Mouse (Mus musculus): ENCODE data around the gene Actl6a. TPM values are rescaled to one million over a fixed set of nuclear protein-coding genes. Genes with fewer than 3 reads are reported as not detected.
"Not testable (repeated sequence)": the region's sequence is repeated elsewhere in the genome, so short reads cannot be mapped to it uniquely, and the experiment has no call there.

Gene Actl6a
- total RNA-seq (2021) = 10 to 100 TPM; 42.9 to 47.1 TPM
- long read RNA-seq, experiment 1, transcript Actl6a-201 (14 exons, 2,010 nt) = major isoform, 31 of 35 reads
- long read RNA-seq, experiment 1, partial matches to known transcripts = 0 of 35 reads
- long read RNA-seq, experiment 1, other reads (novel, unspliced or antisense) = 4 of 35 reads
- long read RNA-seq, experiment 2, transcript Actl6a-201 (14 exons, 2,010 nt) = major isoform, 98 of 120 reads
- long read RNA-seq, experiment 2, partial matches to known transcripts = 7 of 120 reads
- long read RNA-seq, experiment 2, other reads (novel, unspliced or antisense) = 13 of 120 reads

DNA sequence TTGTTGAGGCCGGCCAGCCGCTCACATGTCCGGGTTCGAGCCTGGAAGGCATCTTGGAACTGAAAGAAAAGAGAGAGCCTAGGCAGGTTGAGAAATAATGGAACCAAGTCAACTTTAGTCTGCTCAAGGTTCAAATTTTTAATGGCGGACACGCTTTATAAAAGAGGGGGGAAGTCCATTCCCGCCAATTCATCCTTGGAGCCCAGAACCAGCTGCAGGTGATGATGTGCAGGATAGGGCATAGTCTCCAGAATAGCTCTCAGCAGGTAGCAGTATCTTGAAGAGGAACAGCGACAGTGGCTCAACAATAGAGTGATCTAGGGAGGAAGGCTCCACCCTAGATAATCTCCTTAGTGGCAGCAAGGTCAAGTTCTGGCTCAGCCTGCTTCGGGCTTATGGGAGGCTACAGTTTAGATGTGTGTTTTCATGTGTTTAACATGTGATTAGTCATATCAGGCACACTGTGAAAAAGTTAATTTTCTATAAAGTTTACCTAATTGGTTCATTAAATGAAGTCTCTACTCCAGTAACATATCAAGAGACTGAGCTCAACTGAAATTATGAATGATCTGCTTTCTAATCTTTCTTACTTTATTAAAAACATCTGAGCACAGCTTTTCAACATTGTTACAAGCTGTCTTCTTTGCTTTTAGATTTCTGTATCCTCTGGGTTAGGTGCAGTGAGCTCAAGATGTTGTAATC is at the start of gene Actl6a:
Gene Actl6a, plus strand, starts transcription at position 652 of the 702 bp plus-strand sequence.
- not testable (repeated sequence) for DNase-seq (ENCODE audit: low spot score in 2 of 2)

DNA sequence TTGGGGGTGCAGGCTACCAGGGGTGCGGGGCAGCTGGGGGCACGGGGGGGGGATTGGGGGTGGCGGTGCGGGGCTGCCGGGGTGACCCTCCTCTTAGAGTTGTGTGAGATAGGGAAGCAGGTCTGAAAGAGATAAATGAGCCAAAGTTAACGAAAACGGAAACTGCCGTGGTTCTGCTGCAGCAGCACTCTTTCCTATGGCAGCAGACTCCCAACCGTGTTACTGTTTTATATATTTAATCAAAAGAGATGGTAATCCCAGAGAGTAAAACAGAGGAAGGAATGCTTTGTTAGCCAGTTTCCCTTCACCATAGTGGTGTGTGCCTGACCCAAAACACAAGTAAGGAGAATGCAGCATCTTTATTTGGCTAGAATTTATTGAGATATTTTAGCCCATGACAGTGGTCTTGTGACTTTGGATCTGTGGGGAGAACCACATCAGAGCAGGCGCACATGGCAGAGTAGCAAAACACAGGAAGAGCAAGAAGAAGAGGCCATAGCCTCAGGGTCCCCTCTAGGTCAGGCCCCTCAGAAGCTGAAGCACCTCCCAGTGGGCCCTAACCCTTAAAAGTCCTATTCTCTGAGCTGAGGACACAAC is 49.6 kb upstream of the Actl6a start:
- DNase-seq (ENCODE audit: low spot score in 2 of 2) = no peak

DNA sequence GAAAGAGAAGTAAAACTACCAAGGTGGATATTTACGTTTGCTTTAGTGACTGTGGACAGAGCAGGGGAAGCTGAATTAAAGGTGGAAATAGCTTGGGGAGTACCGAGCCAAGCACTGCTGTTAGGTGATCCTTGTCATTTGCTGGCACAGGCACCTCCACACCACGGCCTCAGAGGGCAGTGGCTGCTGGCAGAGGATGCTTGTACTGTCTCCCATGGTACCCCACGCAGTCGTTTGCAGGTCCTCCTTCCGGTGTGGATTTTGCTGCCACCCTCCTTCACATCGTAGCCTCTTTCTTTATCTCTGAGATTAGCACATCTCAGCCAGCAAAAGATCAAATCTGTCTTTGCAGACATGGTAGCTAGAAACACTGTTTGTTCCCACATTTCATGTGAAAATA is 47.7 kb upstream of the Actl6a start:
- DNase-seq (ENCODE audit: low spot score in 2 of 2) = no peak

DNA sequence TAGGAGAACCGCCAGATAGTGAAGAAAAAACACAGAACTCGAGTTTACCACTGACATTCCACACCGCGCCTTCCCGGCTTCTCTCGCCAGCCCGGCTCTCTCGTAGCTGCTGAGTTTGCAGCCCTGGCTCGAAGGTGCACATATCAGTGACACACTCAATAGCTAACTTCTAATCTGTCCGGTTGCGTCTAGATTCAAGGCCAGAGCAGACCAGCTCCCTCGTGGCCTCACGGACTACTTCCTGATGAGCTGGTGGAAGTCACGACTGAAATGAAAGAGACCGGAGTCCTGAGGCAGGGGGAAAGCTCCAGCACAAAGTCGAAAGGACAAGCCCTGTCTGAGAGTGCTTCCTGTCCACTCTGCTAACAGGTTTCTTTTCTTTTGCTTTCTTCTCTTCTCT is 47.3 kb upstream of the Actl6a start:
- peak in 1 of 2 experiments; percentile 31 for DNase-seq (ENCODE audit: low spot score in 2 of 2)

DNA sequence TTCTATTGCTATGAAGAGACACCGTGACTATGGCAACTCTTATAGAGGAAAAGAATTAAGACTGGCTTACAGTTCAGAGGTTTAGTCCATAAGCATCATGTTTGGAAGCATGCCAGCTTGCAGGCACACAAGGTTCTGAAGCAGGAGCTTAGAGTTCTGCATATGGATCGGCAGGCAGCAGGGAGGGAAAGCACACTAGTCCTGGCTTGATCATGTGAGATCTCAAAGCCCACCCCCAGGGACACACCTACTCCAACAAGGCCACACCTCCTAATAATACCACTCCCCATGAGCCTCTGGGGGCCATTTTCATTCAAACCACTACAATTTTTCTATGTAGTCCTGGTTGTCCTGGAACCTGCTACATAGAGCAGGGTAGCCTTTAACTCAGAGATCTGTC is 46.6 kb upstream of the Actl6a start:
- DNase-seq (ENCODE audit: low spot score in 2 of 2) = no peak

DNA sequence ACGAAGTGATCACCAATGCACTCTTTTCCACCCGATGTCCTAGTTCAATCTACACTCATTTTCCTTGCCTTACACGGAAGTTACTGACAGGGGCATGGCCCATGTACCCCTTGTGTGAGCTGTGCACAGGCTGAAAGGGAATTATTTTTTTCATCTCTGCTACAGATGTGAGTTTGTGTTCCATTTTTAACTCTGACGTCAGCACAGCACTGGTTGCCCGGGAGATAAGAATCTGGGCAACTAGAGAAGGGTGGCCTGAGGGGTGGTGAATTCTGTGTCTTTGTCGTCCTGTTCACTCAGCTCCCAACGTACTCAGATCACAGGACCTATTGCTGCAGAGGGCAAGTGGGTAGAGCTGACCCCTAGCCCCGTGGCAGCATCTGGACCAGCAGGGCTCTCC is 45.8 kb upstream of the Actl6a start:
- DNase-seq (ENCODE audit: low spot score in 2 of 2) = peak in 1 of 2 experiments; percentile 15

DNA sequence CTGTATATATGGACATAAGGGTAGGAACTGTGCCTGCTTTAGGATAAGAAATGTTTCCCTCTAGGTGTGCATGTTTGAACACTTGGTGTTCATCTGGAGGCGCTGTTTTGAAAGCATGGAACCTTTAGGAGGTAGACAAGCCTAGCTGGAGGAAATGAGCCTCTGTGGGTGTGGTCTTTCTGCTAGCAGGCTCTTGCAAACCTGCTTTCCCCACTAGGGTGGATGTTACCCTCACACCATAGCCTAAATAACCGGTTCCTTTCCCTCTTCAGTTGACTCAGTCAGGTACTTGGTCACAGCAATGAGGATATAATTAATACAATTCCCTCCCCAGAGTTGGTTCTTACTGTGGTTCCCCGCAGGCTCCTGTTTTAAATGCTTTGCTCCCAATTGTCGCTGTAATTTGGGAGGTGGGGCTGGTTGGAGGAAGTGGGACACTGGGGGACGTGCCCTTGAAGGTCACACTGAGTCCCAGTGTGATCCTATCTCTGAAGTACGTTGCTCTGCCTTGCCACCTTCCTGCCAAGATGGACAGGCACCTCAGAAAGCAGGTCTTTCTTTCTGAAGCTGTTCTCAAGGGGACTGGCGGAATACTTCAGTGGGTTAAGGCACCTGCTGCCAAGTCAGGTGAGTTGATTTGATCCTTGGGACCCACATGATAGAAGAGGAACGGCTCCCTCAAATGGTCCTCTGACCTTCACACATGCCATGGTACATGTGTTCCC is 45.1 kb upstream of the Actl6a start:
- no peak for DNase-seq (ENCODE audit: low spot score in 2 of 2)

DNA sequence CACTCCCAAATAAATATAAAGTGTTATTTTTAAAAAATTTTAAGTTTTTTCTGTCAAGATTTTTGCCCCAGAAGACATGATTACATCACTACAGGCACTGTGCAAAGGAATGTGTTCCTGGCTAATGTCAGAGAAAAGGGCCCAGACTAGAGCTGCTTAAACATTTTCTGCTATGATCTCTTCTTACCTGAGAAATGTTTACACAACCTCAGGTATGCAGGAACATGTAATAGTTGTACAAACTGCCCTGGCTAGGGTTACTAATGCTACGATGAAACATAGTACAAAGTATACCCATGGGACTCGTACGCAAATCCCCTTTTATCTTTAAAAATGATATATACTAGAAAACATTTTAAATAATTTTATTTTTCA is 44.6 kb upstream of the Actl6a start:
- no peak for DNase-seq (ENCODE audit: low spot score in 2 of 2)

DNA sequence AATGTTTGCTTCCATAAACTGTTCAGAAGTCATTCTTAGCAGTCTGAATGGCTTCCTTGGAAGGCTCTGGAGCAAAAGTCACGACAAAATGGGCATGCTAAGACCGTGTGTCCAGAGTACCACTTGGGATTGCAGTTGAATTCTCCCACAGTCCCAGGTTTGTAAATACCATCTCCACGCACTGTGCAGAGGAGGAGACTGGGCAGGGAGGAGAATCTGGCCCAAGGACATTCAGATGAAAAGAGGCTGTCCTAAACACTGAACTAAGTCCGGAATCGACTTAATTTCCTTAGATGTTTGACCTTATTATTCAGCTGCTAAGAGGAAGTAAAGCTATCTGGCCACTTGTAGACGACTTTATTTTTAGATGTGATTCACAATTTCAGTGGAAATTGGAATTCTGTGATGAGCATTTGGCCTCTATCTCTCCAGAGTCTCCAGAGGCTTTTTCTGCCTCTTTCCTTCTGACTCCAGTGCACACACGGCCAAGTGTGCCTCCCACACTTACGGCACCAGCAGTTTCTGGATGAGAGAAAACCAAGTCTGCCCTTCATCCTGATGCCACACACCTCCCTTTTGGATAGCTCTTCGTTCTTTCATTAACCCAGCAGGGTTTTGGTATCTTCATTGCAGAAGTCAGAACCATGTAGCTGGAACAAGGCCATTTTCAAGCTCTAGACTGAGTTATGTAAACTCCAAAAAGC is 37.7 kb upstream of the Actl6a start:
- DNase-seq (ENCODE audit: low spot score in 2 of 2) = no peak

DNA sequence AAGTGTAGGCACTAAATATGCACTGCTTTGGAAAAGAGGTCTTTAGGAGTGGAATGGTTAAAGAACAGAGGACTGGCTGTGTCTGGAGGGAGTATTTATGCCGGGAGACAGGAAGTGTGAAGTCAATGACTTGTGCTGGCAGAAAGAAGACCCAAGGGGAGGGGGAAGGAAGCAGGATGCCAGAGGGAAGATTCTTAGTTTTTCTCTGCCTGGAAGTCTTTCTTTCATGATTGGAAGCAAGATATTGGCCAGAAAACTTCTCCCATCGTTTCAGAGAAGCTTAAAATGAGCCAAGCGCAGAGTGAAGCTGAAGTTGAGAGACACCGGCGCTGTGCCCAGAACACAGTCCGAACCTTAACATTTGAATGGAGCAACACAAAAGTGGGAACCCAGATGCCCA is 36.9 kb upstream of the Actl6a start:
- DNase-seq (ENCODE audit: low spot score in 2 of 2) = no peak

DNA sequence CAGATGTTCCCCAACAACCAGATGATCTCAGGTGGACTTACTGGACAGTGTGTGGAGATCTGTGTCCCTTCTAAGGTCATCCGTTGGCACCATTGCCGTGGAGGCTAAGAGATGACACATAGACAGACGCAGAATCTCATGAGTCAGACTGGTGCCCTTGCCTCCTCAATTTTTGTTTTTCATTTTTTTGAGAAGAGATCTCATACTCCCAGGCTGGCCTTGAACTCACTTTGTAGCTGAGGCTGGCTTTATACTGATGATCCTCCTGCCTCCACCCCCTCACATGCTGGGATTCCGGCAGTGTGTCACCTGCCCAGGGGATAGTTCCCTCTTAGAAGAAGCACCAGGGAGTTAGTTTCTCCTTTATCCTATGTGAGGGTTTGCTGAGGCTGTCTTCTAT is 35.9 kb upstream of the Actl6a start:
- peak in 1 of 2 experiments; percentile 30 for DNase-seq (ENCODE audit: low spot score in 2 of 2)

DNA sequence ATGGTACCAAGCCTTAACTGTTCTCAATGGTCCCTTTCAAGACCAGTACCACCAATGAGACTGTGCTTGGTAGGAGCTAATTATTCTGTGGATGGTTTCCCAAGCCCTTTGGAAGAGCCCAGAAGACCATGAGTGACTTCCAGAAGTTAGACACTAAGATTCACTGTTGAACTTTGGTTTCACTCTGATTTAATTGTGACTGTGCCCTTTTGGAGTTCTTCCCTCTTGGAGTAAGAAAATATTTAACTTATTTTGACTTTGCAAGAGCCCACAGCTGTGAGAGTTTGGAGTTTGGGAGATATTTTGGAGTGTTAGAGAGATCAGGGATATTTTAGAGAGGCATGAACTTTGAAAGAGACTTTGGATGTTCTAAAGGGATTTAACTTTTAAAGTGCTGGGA is 32.9 kb upstream of the Actl6a start:
- no peak for DNase-seq (ENCODE audit: low spot score in 2 of 2)

DNA sequence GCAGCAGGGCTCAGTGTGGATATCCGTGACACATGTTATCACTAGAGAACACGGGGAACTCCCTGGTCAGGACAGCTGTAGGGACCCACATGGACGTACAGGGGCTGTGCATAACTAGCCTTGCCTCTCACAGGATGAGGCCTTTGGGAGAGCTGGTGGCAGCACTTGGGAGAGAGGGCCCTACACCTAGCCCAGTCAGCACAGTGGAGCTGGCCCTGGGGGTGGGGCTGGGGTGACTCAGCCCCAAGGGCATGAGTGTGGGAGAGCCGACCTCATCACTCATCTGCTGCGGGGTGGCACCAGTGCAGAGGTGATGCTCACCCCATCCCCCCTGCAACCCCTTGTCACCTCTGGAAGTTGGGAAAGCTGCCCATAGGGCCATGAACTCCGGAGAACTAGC is 29.7 kb upstream of the Actl6a start:
- DNase-seq (ENCODE audit: low spot score in 2 of 2) = peak; percentile 45 to 47

DNA sequence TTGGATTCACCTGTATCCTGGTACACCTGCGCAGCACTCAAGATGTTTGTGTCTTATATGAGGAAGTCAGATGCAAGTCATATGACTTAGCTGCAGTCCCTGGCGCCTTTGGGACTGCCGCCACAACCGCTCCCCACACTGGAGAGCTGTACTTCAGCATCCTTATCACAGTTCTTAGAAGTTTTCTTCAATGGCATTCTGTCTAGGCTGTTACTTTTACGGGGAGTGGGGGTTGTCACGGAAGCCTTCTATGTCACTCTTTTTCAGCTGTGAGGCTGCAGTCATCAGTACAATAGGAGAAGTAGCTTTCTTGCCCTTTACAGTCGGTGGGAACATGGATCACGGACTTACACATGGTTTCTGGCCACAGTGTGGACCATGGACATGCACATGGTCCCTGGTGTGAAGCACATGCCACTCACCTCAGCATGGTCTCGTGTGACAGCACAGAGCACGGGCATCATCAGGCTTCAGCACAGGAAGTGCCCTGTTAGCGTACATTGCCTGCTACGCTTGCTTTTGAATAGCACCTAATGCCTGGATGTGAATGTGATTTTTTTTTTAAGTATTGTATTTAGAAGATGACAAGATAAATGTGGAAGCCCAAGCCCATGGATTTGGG is 23.1 kb upstream of the Actl6a start:
- DNase-seq (ENCODE audit: low spot score in 2 of 2) = no peak

DNA sequence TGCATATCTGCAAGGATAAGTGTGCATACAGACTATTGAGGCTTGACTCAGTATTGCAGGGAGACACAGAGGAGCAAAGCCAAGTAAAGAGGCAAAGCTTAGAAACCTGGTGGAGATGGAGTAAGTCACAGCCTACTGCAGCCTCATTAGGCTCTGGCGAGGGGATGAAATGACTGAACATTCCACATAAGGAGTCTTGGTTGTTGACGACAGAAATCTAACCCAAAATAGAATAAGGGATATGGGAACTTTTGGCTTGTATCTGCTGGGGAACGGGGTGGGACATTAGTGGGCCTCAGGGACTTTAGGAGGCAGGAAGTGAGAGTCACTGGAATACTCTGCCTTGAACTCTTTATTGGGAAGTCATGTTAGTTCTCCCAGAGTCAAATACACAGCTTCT is 21.5 kb upstream of the Actl6a start:
- DNase-seq (ENCODE audit: low spot score in 2 of 2) = no peak

DNA sequence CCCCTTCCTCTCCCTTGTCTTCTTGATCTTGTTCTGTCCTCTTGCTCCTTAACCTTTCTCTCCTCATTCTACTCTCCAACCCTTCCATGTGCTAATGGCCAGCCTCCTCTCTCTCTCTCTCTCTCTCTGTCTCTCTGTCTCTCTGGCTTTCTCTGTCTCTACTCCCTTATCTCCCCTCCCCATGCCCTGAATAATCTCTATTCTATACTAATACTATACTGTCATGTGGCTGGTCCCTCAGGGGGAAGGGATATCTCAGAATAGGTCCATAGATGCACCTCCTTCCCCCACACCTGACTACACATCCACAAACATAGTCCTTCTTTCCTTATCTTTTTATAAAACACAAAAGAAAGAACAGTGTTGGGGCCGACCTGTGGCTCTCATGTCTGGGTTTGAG is 19.6 kb upstream of the Actl6a start:
- no peak for DNase-seq (ENCODE audit: low spot score in 2 of 2)

DNA sequence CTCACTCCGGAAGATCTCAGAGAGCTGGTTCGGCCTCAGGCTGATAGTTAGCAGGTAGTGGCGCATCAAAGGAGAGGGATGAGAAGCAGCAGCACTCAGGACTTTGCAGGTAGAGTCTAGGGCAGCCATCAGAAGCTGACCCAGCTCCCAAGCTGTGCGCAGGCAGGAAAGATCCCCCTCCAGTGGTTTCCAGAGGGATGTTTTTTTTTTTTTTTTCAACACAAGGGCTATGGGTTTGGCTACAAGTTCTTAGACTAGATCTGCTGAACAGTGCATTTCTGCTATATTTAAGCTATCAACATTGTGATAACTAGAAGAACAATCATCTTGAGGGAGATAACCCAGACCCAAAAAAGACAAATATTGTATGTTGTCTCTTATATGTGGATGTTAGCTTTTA is 18.9 kb upstream of the Actl6a start:
- no peak for DNase-seq (ENCODE audit: low spot score in 2 of 2)

DNA sequence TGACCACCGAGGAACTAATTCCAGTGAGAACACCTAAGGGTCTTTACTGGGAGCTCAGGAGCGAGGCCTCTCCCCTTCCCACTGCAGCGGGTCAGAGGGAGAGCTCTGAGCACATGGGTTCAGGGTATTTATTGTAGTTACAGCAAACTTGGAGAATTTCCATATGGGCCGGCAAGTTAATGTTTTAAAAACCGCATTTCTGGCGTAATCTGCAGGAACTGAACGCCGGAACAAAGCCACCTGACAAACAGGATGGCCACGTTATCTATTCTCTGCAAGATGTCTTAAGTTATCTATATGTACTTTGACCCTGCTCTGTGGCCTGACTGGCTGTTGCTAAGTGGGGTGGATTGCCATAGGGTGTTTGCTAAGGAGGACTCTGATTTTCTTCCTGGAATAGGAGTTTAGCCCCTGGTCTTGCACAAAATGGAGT is 16.5 kb upstream of the Actl6a start:
- DNase-seq (ENCODE audit: low spot score in 2 of 2) = no peak

DNA sequence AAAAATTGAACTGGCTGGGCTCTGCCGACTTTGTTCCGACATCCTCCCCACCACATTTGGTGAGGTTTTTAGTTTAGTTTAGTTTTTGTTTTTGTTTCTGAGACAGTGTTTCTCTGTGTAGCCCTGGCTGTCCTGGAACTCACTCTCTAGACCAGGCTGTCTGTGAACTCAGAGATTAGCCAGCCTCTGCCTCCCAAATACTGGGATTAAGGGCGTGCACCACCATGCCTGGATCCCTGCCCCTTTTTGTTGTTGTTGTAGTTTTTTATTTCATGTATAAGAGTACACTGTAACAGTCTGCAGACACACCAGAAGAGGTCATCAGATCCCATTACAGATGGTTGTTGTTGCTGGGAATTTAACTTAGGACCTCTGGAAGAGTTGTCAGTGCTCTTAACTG is 16.1 kb upstream of the Actl6a start:
- no peak for DNase-seq (ENCODE audit: low spot score in 2 of 2)

DNA sequence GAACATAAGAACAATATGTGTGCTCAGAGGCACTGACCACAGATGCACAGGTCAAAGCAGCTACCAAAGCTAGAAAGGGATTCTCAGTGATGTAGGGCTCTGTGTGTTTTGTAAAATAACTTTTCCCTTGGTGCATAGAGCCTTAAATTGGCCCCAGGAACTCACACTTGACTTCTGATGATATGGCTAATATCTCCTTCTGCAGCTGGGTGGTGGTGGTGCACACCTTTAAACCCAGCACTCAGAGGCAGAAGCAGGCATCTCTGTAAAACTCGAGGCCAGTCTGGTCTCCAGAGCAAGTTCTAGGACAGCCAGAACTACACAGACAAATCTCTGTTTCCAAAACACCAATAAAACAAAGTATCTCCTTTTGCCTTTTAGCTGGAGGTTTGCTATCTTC is 15.2 kb upstream of the Actl6a start:
- DNase-seq (ENCODE audit: low spot score in 2 of 2) = no peak

DNA sequence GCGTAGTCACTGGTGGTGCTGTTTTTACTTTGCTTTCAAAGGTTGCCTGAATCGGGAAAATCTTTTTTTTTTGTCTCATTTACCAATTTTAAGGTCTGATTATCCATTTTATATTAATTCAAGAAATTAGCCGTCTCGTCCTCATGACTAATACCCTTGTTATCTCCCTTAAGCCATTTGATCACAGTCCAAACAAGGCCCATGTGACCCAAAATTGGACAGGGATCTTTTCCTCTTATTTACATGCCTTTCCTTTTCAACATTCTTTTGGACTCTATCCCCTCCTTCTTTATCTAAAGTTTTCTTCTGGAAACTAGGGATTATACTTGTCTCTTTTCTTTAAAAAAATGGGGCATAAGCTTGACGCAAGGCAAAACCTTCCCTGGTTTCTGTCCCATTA is 14.3 kb upstream of the Actl6a start:
- no peak for DNase-seq (ENCODE audit: low spot score in 2 of 2)
